Mouse (Mus musculus) forebrain, embryonic 15.5 days (tissue): Measurements from ENCODE around the gene Itprip. TPM values are rescaled to one million over a fixed set of nuclear protein-coding genes. Genes with fewer than 3 reads are reported as not detected.

Source experiments
- ATAC-seq: fragments of 200-750 bp; cut with Nextera tagmentation; replicated peaks from 2 replicates; pipeline ENCODE4 v1.8.0; 2017; ENCODE audit warnings: mild to moderate bottlenecking, moderate TSS enrichment, moderate library complexity
- H3K27ac ChIP-seq: fragments of 300-500 bp; sonication (generic); replicated peaks from 2 replicates; pipeline ENCODE4 v1.5.1; 2015; ENCODE audit warnings: mild to moderate bottlenecking, inconsistent platforms
- H3K27me3 ChIP-seq: fragments of 300-500 bp; sonication (generic); 2 replicates; pipeline ENCODE4 v1.6.1; 2015; ENCODE audit warnings: inconsistent platforms
- H3K36me3 ChIP-seq: fragments of 300-500 bp; sonication (generic); 2 replicates; pipeline ENCODE4 v1.6.1; 2015; ENCODE audit warnings: mild to moderate bottlenecking, inconsistent platforms
- H3K4me1 ChIP-seq: fragments of 300-500 bp; sonication (generic); 2 replicates; pipeline ENCODE4 v1.6.1; 2015; ENCODE audit warnings: inconsistent platforms
- H3K4me2 ChIP-seq: fragments of 300-500 bp; sonication (generic); replicated peaks from 2 replicates; pipeline ENCODE4 v1.6.1; 2015; ENCODE audit warnings: mild to moderate bottlenecking, inconsistent platforms
- H3K4me3 ChIP-seq: fragments of 300-500 bp; sonication (generic); 2 replicates; pipeline ENCODE4 v1.5.1; 2015; ENCODE audit warnings: mild to moderate bottlenecking, inconsistent platforms
- H3K9ac ChIP-seq: fragments of 300-500 bp; sonication (generic); replicated peaks from 2 replicates; pipeline ENCODE4 v1.6.1; 2015; ENCODE audit warnings: mild to moderate bottlenecking, inconsistent platforms
- H3K9me3 ChIP-seq: fragments of 300-500 bp; sonication (generic); 2 replicates; pipeline ENCODE4 v1.6.1; 2016; ENCODE audit warnings: inconsistent platforms
- WGBS: fragments of 180-500 bp; shearing (Covaris S2); methylation state at CpG from one replicate; pipeline ENCODE4 v1.1.7; 2015; ENCODE audit warnings: mixed read lengths; 5-methylcytosine and 5-hydroxymethylcytosine counted together
- polyA plus RNA-seq: library from polyadenylated mRNA; unstranded; fragments of >200 nt; fragmentation: Nextera tagmentation; extraction: Ambion mirVana; gene quantifications from 2 replicates; pipeline ENCODE4 v1.2.1, GENCODE M21; 2015

Itprip gene
- polyA plus RNA-seq, 1 experiment from 2014 or later = 7.7 TPM

DNA sequence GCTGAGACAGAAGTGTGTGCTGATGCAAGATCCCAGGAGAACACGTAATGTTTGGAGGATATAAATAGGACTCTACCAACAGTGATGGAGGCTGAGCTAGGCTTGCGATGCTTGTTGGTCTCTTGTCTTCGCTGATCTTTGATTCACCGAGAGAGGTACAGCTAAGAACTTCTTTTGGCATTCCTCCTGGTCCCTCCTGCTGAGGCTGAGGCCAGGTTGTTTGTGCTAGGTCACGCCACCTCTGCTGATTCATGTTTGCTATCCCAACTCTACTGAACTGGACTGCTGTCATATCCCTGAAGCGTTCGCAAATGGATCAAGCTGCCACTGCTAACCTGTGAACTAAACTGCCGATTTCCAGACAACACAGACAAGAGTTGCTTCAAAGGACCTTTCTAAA, 15.0 kb upstream of the Itprip start:
- Histone ChIP-seq H3K9ac (no peak overlapping the region), H3K4me3 (no peak overlapping the region)
- 92% methylated on average over 8 of the region's 8 CpGs for WGBS

DNA sequence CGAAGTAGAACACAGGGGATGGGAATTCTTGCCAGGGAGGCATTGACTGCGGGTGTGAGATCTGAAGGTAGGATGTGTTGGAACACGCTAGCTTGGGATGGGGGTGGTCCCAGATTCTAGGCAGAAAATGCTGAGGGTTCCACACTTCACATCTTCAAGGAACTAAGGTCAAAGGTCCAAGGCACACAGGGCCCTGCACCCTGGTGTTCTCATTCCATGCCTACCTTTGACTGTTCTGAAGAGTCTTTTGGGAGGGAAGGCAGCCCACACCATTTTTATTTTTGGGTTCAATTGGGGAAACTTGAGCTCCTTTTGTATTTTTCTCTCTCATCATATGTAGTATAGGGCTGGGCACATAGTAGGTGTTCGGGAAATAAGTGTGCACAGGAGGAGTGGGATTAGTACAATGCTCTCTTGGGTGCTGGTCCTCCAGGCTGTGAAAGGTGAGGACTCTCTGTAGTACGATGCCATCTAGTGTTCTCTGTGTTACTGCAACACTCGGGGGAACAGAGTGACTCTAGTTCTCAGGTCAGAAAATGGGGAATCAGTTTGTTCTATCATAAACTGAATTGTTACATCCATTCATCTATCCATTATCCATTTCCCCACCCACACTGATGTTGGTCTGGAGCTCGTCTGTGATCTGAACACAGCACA, 13.0 kb upstream of the Itprip start:
- Histone ChIP-seq H3K27ac (no peak overlapping the region), H3K27me3 (no peaks in the 10 kb centered on the region), H3K4me2 (no peak overlapping the region), H3K4me1 (peaks cover 4% of the 10 kb centered on the region), H3K4me3 (no peak overlapping the region), H3K36me3 (no peaks in the 10 kb centered on the region), H3K9me3 (no peaks in the 10 kb centered on the region), H3K9ac (no peak overlapping the region)
- ATAC-seq = peak; percentile 82
- 43% methylated on average over 7 of the region's 7 CpGs for WGBS

More for the DNA sequence above, 15.0 kb upstream of the Itprip start:
- H3K4me1 ChIP-seq = peaks cover 16% of the 10 kb centered on the region
- H3K27me3 ChIP-seq = peaks cover 7% of the 10 kb centered on the region; the same call in 1 of the 2 replicates
- H3K27ac ChIP-seq = no peak overlapping the region
- ATAC-seq = no peak
- H3K36me3 ChIP-seq = no peaks in the 10 kb centered on the region
- H3K9me3 ChIP-seq = no peaks in the 10 kb centered on the region
- no peak overlapping the region for H3K4me2 ChIP-seq

DNA sequence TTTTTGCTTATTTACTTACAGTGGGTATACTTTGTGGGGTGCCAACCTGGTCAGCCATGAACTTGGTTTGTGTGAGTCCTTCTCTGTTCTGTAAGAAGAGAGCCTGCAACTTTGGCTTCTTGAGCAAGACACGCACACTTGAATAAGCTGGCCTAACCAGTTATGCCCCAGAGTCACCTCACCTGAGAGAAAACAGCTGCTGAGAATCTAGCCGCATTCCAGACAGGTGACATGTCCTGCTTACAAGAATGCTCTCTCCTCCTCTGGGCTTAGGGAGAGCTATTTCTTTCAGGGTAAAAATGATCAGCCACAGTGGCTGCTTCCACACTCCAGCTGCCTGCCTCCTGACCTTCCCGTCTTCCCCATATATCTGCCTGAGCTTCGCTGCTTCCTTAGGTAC, 9.9 kb upstream of the Itprip start:
- WGBS = 95% methylated on average over 4 of the region's 4 CpGs
- no peak overlapping the region for H3K4me2 ChIP-seq
- no peak for ATAC-seq

DNA sequence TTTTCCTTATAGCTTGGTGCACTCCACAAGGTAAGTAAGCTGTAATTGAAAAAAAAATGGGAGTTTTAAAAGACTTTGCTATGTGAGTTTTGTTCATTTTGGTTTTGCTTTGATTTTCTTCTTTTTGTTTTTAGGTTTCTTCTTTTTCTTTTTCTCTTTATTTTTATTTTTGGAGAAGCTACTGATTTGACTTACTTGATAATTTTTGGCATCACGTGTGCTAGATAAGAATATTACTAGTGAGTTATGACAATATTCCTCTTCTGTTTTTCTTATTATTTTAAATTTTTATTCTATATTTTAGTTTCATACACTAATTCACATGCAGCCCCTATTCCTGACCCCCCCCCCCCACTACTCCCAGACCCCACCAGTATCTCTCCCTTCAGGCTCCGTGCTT, 7.9 kb upstream of the Itprip start:
- Histone ChIP-seq H3K27ac (no peak overlapping the region), H3K4me1 (no peaks in the 10 kb centered on the region), H3K4me2 (no peak overlapping the region), H3K9me3 (no peaks in the 10 kb centered on the region; the same call in 1 of the 2 replicates), H3K4me3 (no peak overlapping the region), H3K36me3 (no peaks in the 10 kb centered on the region), H3K27me3 (no peaks in the 10 kb centered on the region), H3K9ac (no peak overlapping the region)
- WGBS = 95% methylated on average over 2 of the region's 2 CpGs
- ATAC-seq = no peak

More for the DNA sequence above, 9.9 kb upstream of the Itprip start:
- Histone ChIP-seq H3K27me3 (no peaks in the 10 kb centered on the region), H3K4me3 (no peak overlapping the region), H3K9ac (no peak overlapping the region), H3K36me3 (no peaks in the 10 kb centered on the region), H3K9me3 (no peaks in the 10 kb centered on the region; the same call in 1 of the 2 replicates), H3K4me1 (no peaks in the 10 kb centered on the region), H3K27ac (no peak overlapping the region)

DNA sequence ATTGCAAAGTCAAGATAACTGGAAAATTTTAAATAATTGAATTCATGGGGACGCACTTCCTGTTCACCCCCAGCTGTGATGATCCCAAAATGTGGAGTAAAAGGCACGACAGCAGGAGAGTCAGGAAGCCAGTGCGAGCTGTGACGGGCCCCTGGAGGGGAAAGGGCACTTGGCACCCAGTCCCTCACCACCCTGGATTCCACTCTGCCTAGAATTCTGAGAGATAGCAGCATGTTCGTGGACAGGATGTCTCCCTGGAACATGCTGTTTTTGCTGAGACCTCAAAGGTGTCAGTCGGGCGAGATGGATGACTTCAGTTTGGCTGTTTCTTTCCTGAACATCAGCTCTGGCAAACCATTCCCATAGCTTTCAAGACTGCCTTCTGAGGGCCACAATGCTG, 6.7 kb upstream of the Itprip start:
- no peak overlapping the region for H3K27ac ChIP-seq
- no peak for ATAC-seq
- no peak overlapping the region for H3K9ac ChIP-seq
- H3K4me2 ChIP-seq = no peak overlapping the region
- no peak overlapping the region for H3K4me3 ChIP-seq
- no peaks in the 10 kb centered on the region for H3K36me3 ChIP-seq
- no peaks in the 10 kb centered on the region for H3K4me1 ChIP-seq
- H3K27me3 ChIP-seq = no peaks in the 10 kb centered on the region
- no peaks in the 10 kb centered on the region; the same call in 1 of the 2 replicates for H3K9me3 ChIP-seq
- 81% methylated on average over 7 of the region's 7 CpGs for WGBS

DNA sequence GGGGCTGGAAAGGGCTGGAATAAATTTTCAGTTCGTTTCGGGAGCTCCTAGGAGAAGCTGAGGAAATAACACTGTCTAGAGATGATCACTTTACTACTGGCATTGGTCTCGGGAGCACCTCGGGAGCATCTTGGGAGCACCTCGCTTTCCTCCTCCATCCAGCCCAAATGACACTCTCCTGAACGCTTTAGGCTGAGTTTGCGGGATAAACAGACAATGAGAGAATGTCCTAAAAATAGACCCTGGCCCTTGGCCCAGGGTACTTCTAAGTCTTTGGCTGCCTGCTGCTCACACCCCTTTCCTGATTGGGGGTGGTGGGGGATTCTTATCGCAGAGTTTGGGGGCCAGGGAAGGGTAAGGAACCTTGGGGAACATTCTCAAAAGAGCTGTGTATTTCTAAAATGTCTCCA, 872 bp upstream of the Itprip start:
- peaks cover 32% of the 10 kb centered on the region for H3K4me1 ChIP-seq
- peak overlapping the region; percentile 73 for H3K4me2 ChIP-seq
- no peaks in the 10 kb centered on the region for H3K27me3 ChIP-seq
- no peaks in the 10 kb centered on the region for H3K36me3 ChIP-seq
- H3K27ac ChIP-seq = peak overlapping the region; percentile 82
- H3K9me3 ChIP-seq = no peaks in the 10 kb centered on the region
- peak; percentile 18 for ATAC-seq
- 2% methylated on average over 8 of the region's 8 CpGs for WGBS
- peak overlapping the region; percentile 72 for H3K4me3 ChIP-seq
- peak overlapping the region; percentile 63; the same call in 1 of the 2 replicates for H3K9ac ChIP-seq

DNA sequence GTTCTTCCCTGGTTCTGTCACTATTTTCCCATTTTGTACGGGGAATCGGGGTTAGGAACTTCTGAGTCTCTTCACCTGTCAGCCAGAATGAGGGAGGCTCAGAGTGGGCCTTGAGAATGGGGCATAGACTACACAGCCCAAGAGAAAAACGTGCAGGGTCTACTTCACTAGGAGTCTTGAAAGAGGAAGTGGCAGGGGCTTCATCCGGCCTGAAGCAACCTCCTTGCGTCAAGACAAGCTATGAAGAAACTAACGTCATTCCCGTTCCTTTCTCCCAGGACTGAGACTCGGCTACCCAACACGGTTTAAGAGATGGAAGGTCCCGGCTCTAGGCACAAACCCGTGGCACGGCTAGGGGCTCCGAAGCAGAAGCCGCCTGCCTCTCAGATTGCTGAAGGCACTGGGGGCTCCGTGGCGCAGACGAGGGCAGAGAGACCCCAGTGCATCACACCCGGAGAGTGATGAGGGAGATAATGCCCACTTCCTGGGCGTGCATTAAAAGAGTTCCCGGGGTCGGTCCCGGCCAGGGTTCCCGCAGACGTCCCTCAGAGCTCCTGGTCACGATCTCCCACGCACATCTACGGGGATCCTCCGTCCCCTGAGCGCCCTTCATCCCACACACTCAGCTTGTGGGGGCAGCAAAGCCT, 521 bp downstream of the Itprip start:
- WGBS = under 1% methylated on average over 29 of the region's 29 CpGs
- H3K4me3 ChIP-seq = peak overlapping the region; percentile 72
- H3K36me3 ChIP-seq = no peaks in the 10 kb centered on the region
- H3K9me3 ChIP-seq = no peaks in the 10 kb centered on the region
- H3K4me1 ChIP-seq = peaks cover 32% of the 10 kb centered on the region
- peak overlapping the region; percentile 82 for H3K27ac ChIP-seq
- no peaks in the 10 kb centered on the region for H3K27me3 ChIP-seq
- H3K4me2 ChIP-seq = peak overlapping the region; percentile 73
- peak; percentile 45 for ATAC-seq
- H3K9ac ChIP-seq = peak overlapping the region; percentile 63

DNA sequence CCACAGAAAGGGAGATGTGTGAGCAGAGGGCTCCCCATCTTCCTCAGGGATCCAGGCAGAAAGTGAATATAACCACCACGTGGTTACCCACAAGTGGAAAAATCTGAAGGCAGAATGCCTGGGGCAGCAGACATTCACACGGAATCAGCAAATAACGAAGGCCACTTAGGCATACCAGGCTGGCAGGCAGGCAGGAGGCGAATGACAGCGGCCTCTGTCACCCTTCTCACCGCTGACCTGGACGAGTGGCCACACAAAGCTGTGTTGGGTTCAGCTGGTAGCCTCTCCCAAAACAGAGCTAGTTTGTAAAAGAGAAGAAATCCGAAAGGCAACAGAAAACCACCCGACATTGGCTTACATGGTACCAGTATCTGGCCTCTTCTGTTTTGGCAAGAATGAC, 1.1 kb downstream of the Itprip start:
- Histone ChIP-seq H3K9ac (peak overlapping the region; percentile 63), H3K27ac (no peak overlapping the region), H3K4me2 (peak overlapping the region; percentile 73), H3K27me3 (no peaks in the 10 kb centered on the region), H3K4me1 (peaks cover 32% of the 10 kb centered on the region), H3K36me3 (no peaks in the 10 kb centered on the region), H3K4me3 (peak overlapping the region; percentile 72), H3K9me3 (no peaks in the 10 kb centered on the region)
- 3% methylated on average over 9 of the region's 9 CpGs for WGBS
- no peak for ATAC-seq

DNA sequence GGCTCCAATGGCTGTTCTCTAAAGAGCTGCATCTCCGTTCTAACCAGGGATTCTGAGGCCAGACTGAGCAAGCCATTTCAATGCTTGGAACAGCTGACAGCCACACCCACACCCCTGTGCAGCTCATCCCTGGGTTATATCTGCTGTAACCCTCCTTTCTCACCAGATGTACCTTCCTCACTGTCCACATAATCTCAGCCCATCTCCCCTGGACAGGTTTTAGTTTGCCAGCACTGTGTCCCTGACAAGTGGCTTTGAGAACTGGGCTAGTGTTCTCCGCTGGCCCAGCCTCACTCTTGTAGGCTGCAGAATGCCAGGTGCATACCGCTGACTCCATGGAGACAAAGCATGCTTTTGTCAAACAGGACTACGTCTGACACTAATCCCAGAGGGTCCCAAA, 1.7 kb downstream of the Itprip start:
- no peak for ATAC-seq
- Histone ChIP-seq H3K9ac (peak overlapping the region; percentile 63; the same call in 1 of the 2 replicates), H3K4me3 (peak overlapping the region; percentile 72), H3K9me3 (no peaks in the 10 kb centered on the region), H3K4me2 (peak overlapping the region; percentile 73), H3K27me3 (no peaks in the 10 kb centered on the region), H3K4me1 (peaks cover 32% of the 10 kb centered on the region), H3K27ac (no peak overlapping the region), H3K36me3 (no peaks in the 10 kb centered on the region)
- 3% methylated on average over 4 of the region's 4 CpGs for WGBS

DNA sequence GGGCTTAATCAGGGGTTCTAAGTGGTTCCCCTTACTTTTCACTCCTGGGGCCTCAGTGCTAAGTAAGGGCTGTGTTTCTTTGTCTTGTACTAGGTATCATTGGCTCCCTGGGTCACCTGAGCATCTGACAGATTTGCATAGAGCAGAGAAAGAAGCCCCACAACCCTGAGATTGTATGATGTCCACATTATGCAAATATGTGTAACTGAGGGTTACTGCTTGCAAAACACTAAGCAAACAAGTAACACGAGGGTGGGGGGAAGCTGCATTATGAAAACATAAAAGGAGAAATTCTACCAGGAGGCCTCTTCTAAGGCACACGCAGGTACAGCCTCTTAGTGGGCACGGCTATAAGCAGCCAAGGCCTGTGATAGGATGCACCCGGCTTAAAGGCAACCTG, 3.8 kb downstream of the Itprip start:
- Histone ChIP-seq H3K9ac (no peak overlapping the region), H3K4me2 (no peak overlapping the region), H3K4me3 (no peak overlapping the region), H3K36me3 (no peaks in the 10 kb centered on the region), H3K9me3 (no peaks in the 10 kb centered on the region), H3K27ac (no peak overlapping the region), H3K27me3 (no peaks in the 10 kb centered on the region), H3K4me1 (peaks cover 34% of the 10 kb centered on the region)
- ATAC-seq = no peak
- WGBS = 75% methylated on average over 4 of the region's 4 CpGs

DNA sequence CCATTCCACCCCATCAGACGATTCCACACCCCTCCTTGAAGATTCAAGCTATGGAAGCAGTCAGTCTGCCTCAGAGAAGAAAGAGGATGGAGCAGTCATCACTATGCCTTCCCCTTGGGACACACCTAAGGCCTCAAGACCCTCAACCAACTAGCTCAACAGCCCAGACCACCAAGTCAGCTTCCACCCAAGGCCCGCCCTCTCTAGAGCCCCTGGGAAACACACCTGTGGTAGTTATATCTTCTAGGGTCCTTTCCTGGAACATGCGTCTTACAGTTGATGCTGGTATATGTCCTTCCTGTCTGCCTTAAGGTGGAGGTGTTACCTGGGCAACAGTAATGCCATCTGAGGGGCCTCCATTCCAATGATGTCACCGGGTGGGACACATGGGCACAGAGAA, 4.9 kb downstream of the Itprip start:
- H3K4me1 ChIP-seq = peaks cover 37% of the 10 kb centered on the region
- H3K27me3 ChIP-seq = no peaks in the 10 kb centered on the region
- H3K9me3 ChIP-seq = no peaks in the 10 kb centered on the region
- WGBS = 91% methylated on average over 4 of the region's 4 CpGs
- H3K4me3 ChIP-seq = no peak overlapping the region
- H3K36me3 ChIP-seq = no peaks in the 10 kb centered on the region
- no peak overlapping the region for H3K4me2 ChIP-seq
- ATAC-seq = no peak
- no peak overlapping the region for H3K9ac ChIP-seq
- H3K27ac ChIP-seq = no peak overlapping the region

DNA sequence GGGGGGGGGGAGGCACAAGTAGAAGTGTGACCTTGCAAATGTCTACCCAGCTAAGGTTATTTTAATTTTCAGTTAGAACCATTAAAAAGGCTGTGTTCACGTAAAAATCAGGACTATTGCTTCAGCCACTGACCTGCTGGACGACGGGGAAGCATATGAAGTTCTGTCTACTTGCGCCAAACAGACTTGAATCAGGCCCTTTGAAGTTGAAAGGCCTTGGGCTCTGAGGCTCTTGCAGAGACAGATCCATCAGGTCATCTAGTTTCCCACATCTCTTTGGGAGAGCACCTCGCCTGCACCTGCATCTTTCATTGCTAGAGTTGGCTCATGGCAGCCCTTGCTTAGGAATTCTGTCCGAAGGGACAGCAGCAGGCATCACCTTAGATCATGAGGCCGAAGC, 5.8 kb downstream of the Itprip start:
- Histone ChIP-seq H3K4me3 (no peak overlapping the region), H3K27ac (no peak overlapping the region), H3K4me1 (peaks cover 42% of the 10 kb centered on the region), H3K9ac (no peak overlapping the region), H3K9me3 (no peaks in the 10 kb centered on the region), H3K4me2 (no peak overlapping the region), H3K36me3 (no peaks in the 10 kb centered on the region), H3K27me3 (no peaks in the 10 kb centered on the region)
- ATAC-seq = no peak
- WGBS = 90% methylated on average over 7 of the region's 7 CpGs
